Mouse (Mus musculus) megakaryocyte progenitor cell, adult 5-6 weeks (primary cell): ENCODE measurements around the gene Vcl. TPM values are rescaled to one million over a fixed set of nuclear protein-coding genes. Genes with fewer than 3 reads are reported as not detected.
A peak's percentile ranks its signal among the peaks of the same experiment; 100 is the strongest.

Experiments
- ATAC-seq: replicated peaks from 2 replicates; pipeline ENCODE4 v1.8.0; 2016; ENCODE audit warnings: mild to moderate bottlenecking, moderate TSS enrichment, inconsistent platforms; ENCODE audit not compliant: poor library complexity
- total RNA-seq, 2 experiments: library from RNA; stranded (forward) in 1 of 2; stranded (reverse) in 1 of 2; fragments of 157-497, 149-512 nt in 1 of 2; fragments of 200-1000 nt in 1 of 2; gene quantifications; 2 replicates each; pipeline versions ENCODE4 v1.2.3 to v1.2.4; 2015 to 2017

Gene Vcl
- total RNA-seq, 2 experiments from 2014 or later, result 30.0 to 42.9 TPM

DNA sequence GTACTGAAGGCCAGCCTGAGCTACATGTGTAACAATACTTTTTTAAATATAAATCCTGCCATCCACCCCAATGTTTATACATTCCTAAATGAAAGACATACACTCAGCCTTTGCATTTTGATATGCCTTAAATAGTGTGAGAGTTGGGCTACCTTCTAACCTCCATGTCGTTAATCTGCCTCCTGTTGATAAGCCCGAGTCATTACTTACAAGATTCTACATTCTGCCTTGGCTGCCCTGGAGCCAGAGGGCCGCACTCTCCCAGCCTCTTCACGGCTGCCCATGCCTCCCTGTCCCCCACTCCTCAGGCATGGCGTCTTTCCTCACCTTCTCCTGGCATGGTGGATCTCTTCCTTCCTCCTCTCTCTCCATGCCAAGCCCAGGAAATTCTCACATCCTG lies 67.2 kb downstream of the Vcl start:
- ATAC-seq, result peak; percentile 60; the same call in 1 of the 2 replicates

DNA sequence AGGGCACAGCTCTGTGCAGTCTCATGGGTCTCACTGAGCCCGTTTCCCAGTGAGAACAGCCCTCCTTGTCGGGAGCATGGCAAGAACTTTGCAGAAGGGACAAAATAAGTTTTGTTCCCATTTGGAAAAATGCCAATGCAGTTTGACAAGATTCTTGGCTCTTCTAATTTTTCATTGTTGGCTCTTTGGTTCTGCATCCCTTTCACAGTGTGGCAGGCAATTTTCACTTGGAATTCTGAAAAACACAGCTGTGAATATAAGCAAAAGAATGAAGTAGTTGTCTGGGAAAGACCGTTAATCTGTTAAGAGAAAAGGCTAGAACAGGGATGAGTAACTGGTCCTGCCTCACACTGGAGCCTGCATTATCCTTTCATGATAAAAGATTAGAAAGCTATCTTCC lies 68.3 kb downstream of the Vcl start:
- no peak for ATAC-seq

DNA sequence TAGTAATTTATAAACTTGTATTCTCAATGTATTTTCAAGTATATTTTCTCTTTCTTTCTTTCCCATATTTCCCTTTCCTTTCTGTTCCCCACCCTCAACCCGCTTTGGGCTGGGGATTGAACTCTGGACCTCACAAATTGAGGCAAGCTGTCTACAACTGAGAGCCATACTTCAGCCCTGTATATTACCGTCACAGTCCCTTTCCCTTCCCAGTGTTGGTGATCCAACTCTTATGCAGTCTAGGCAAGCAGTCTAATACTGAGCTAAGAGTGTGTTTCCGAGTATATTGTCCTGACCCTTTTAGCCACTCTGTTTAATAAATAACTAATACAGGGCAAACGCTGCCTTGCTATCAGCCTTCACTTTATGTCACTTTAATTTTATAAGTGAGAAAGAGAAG lies 70.4 kb downstream of the Vcl start:
- ATAC-seq, result no peak

DNA sequence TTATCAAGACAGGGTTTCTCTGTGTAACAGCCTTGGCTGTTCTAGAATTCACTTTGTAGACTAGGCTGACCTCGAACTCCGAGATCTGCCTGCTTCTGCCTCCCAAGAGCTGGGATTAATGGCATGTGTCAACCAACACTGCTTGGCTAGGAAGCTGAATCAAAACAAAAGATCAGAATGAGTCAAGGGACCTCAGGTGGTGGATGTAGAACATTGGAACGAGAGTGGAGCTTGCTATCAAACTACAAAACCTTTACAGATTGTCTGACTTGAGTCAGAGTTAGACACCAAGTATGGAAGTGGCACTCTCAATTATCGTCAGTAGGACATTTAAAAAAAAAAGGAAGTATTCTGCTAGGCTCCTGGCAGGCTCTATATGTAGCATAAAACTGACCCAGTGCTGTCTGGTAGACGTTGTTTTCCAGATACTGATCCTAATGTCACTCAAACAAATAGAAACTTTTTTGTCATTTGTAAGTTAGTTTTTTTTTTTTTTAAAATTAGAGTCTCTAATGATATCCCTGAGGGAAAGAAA lies 84.7 kb downstream of the Vcl start:
- ATAC-seq, result no peak

DNA sequence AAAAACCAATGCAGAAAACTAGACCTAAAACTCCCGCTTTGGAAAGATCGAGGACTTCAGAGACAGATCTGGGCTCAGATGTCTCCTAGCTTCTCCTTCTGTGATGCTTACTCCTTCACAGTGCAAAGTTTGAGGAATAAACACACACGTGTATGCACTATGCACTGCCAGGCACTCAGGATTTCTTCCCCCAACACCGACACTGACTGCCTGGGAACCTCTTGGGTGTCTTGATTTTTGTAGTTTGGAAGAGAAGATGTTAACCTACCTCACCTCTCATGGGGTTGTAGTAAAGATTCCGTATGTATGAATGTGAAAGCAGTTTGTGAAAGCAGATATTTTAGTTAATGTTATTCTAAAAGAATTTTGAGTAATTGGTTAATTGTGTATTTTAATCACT lies 88.7 kb downstream of the Vcl start:
- ATAC-seq, result no peak

DNA sequence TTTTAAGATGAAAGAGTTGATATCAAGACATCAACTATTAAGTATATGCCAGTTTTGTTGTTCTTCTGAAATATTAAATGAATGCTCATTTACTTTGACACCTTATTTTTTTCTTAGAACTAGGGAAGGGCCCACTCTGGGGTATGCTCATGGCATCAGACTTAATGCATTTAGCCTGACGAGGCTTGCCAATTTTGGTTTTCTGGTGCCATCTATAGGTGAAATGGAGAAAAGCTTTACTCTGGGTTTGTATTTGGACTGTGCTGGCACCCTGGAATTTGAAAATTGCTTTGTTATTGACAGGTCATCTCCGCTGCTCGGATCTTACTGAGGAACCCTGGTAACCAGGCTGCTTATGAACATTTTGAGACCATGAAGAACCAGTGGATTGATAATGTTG lies 89.8 kb downstream of the Vcl start:
- peak; percentile 78 for ATAC-seq

DNA sequence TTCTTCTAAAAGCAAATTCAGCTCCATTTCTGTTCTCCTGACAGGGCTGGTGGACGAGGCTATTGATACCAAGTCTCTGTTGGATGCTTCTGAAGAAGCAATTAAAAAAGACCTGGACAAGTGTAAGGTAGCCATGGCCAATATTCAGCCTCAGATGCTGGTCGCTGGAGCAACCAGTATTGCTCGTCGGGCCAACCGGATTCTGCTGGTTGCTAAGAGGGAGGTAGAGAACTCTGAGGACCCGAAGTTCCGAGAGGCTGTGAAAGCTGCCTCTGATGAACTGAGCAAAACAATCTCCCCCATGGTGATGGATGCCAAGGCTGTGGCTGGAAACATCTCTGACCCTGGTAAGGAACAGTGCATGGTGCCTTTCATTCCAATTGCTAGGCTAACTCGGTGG lies 91.2 kb downstream of the Vcl start:
- ATAC-seq, result no peak

DNA sequence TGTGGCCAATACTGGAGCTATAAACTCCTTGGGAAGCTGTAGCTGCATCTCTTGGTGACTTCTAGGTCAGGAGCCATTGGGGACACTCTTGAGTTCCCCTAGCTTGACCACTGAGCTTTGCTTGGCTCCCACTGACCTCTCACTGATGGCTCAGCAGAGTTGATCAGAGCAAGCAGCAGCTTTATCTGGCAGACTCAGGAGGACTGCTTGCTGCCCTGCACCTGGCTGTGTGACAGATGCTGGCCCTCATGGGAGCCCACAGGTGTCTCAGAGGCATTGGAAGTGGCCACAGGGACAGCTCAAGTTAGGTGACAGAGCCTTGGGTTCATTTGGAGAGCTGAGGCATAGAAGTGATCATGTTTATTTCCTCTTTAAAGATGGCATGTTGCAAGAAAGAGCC lies 98.3 kb downstream of the Vcl start:
- ATAC-seq, result no peak

DNA sequence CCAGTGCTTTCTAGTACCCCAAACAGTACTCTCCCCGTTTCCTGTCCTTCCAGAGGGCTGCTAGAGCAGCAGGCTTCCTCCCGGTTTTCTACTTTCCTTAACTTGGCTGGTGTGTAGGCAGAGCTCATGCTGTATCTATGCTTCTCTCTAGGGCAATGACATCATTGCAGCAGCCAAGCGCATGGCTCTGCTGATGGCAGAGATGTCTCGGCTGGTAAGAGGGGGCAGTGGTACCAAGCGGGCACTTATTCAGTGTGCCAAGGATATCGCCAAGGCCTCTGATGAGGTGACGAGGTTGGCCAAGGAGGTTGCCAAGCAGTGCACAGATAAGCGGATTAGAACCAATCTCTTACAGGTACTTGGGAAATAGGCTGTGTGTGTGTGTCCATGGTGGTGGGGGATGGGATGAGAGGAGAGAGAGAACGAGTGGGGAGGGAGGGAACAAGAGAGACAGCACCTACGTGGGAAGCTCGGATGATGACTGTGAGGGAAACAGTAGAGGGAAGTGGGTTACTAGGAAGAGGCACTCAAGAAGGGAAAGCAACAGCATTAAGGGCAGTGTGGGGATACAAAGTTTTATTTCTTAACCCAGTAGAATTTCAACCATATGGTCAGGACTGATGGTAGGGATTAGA lies 99.9 kb downstream of the Vcl start:
- no peak for ATAC-seq

DNA sequence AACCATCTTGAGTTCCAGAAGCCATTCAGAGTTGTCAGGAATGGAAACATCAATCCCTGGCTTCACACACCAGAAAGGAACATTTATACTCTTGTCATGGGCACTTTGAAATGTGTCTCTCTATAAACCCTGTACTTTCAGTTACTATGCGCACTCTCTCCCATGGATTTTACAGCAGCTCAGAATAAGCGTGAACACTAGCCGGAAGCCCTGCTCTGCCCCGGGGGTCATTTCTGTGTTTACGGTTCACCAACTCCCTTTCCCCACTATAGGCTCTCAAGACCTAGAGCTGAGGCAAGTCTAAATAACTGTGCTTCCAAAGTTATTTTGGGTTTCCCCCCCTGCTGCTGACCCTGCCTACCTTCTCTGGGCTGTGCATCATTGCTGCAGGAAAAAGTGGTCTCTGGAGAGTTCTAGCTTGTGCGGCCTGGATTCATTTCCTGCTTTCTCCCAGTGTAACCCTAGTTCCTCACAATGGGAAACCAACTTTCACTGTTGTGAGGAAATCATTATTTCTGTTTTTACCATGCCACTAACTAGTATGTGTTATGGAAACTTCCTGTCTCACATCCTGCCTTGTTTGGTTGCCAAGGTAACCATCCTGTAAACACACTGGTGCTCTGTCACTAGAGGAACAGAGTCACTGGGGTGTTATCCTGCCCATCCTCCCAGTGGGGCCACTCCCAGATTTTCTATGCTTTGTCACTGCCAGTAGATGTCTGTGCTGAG lies 102.7 kb downstream of the Vcl start:
- peak; percentile 99 for ATAC-seq

DNA sequence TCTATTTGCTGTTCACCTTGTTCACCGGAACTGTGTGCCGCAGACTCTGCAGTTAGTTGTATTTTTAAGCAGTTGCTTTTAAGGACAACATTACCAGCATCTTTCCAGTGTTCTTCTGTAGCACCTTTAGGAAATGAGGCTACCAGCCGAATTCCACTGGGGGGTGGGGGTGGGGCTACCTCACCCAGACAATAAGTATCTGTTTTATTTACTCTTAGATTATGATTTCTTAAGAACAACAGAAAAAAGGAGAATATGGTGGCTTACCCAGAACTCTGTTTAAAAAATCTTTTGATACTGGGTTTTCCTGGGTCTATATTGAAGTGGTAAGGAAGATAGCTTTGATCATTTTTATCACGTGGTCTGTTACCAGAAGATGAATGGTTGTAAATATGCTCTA lies 105.1 kb downstream of the Vcl start:
- ATAC-seq, result no peak

DNA sequence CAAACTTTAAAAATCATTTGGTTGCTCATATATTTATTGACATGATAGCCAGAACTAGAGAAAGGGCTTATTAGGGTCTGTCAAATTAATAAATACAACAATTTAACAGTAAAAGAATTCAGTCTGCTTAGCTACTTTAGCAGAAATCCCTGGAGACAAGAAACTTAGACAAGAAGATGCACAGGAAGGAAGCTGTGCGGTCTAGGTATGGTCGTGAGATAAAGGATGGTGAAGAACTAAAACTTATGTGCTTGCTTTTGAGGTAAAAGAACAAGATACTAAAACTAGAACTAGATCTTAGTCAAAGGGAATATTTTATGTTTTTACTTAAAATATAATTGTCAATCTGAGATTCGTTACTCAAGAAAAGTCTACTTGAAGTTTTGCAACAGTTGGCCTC lies 105.6 kb downstream of the Vcl start:
- no peak for ATAC-seq

DNA sequence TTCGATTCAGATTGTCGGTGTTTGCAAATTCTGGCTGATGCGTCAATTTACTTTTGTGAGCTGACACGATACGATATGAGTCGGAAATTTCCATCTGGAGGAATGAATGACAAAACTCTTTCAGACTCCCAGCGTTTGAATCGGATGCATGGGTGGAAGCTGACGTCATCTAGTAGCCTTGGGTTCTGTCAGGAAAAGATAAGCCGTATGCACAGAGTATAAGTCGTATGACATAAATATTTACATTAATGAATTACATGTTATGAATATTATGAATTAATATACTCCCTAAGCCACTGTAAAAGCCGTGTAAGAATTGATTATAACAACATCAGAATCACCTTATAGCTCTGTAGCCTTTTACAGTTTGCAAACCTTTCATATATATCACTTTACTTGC lies 109.9 kb downstream of the Vcl start:
- no peak for ATAC-seq

DNA sequence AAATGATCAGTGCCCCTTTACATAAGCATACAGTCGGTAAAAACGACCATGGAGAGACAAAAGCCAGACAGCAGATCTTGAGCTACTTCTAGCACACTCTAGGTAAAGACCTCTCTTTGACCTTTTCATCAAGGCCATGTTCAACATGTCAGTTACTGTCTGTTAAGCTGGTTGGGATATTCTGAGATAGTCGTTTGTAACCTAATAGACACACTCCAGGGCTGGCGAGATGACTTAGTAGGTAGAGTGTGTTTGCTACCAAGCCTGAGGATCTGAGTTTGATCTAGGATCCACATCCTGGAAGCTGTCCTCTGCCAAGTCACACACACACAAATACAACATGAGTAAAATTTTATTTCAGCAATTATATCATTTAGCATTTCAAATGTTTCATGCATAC lies 110.4 kb downstream of the Vcl start:
- ATAC-seq, result no peak

DNA sequence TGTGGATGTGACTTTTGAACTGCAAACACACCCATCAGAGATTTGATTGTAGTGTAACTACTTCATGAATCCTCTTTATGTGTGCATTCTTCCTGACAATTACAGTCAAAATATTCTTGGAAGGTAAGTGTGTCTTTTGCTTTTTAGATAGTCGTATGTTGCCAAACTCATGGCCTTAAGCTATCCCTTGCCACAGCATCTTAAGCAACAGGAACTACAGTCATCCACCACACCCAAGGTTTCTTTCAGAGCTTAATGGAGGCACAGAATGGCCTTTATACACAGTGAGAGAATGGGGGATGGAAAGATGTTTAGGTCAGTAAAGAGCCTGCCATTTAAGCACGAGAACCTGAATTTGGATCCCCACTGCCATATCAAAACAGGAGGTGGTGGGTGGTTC lies 118.6 kb downstream of the Vcl start:
- ATAC-seq, result no peak

DNA sequence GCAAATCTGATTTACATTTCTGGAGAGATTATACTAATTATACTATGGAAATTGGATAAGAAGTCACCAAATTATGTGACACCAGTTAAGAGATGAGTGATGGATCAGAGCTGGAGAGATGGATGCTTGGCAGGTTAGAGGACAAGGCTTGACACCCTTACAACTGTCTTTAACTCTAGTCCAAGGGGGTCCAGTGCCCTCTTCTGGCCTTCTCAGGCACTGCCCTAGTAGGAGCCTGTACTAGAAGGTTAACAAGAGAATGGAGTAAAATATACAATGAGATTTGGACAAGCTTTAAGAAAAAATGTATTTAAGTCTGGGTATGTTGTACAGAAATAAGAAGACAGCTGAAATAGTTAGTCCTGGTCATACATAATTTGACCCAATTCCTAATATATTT lies 119.7 kb downstream of the Vcl start:
- no peak; the same call in 1 of the 2 replicates for ATAC-seq

DNA sequence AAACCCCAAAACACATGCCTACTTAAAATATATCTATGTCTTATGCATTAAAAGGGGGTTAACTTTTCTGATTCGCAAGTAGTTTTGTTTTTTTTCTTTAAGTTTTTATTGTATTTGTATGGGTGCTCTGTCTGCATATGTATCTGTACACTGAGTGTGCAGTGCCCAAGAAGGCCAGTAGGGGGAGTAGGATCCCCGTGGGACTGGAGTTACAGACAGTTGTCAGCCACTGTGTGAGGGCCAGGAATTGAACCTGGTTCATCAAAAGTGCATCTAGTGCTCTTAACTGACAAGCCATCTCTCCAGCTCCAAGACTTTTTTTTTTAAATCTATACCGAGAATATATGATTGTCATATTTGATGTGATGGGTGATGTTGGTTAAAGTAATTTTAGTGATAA lies 121.5 kb downstream of the Vcl start:
- 0 out of 2 replicates have a peak, but pooled peaks have one; percentile 27 for ATAC-seq

DNA sequence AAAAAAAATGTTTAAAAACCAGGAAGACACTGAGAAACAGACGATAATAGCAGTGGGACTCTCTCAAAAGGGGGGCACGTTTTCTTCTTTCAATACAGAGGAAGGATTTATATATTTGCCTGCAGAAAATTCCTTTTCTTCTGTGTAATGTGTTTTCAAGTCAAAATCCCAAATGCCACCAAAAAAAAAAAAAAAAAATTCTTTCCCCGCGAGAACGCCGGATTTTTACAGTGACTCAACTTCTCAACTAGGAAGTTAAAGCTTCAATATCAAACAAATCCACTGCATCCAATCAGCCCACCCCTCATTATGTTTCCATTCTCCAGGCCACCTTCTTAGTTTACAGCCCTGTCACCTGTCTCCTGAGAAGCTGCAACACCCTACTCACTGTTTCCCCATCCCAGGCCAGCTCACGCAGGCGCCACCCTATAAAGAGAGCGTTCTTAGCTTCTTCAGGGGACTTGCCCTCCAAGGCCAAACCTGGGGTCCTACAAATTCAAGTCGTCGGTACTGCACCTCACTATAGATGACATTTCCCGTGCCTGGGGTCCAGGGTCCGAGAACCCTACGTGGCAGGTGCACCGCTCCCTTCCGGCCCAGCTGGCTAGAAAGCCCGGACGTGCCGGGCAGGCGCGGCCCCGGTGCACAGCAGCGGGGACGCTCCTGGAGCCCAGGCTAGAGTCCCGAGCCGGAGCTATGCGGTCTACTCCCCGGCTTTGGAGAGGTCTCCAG lies 122.3 kb downstream of the Vcl start:
- no peak; the same call in 1 of the 2 replicates for ATAC-seq

DNA sequence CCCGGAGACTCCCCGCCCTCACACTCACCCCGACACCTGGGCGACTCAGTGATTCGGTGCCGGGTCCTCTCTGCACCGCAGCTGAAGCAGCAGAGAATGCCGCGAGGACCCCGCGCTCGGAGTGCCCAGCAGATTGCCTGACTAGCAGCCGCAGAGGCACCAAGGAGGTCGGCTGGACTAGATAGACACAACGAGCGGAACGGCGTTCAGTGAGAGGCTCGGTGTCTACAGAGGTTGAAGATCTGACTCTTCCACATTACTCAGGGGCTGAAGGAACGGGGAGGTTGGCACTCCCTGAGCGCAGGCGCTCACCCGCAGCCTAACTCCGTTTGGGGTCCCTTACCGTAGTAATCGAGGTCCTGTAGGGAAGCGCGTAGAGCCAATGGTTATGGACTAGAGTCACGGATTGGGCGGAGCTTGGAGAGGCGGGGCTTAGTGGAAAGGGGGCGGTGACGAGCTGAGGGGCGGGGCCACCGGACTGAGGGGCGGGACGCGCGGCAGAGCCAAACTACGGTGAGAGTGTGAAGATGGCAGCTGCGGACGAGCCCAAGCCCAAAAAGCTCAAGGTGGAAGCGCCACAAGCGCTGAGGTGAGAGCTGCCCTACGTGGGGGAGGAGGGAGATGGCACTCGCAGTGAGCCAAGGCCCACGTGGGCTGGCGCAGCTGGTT lies 123.0 kb downstream of the Vcl start, which contains the start of the genes Ap3m1 and Adk:
Gene Ap3m1 (minus strand): TSS at position 397 of the 669 bp plus-strand sequence.
Gene Adk (plus strand): TSS at position 463 of the 669 bp plus-strand sequence.
- ATAC-seq, result peak; percentile 88

DNA sequence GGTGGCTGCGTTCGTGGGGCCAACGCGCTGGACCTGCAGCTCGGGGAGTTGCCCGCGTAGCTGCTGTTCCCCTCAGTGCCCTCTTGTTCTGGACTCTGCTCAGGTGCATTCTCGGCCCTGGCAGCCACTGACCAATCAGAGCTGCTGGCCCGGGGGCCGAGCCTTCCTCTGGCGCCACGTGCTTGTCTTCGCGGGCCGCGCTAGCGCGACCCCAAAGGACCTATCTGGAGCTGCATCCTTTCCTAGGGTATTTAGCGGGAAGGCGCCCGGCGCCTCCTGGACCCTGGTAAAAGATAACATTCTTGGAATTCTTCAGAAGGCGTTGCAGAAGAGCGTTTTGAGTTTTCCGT lies 123.6 kb downstream of the Vcl start:
- ATAC-seq, result peak; percentile 45

DNA sequence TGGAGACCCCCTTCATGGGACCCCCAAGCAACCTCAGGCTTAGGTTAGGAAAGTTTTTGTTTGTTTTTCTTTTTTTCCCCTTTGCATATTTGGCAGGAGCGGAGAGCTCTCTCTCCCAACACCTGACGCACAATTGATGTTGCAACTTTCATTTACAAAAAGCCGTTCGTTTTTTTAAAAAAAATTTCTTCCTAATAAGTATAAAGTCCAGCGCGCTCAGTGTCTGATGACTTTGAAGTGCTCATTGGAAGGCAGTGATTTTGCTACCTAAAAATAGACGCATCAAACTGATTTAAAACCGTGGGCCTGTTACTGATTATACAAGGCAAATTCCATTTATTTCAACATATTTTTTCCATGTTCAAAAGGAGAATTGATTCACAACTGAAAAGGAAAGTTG lies 124.0 kb downstream of the Vcl start:
- no peak for ATAC-seq
